19 mouse cellular contexts compared by ENCODE assay signal in the genomic region with DNA sequence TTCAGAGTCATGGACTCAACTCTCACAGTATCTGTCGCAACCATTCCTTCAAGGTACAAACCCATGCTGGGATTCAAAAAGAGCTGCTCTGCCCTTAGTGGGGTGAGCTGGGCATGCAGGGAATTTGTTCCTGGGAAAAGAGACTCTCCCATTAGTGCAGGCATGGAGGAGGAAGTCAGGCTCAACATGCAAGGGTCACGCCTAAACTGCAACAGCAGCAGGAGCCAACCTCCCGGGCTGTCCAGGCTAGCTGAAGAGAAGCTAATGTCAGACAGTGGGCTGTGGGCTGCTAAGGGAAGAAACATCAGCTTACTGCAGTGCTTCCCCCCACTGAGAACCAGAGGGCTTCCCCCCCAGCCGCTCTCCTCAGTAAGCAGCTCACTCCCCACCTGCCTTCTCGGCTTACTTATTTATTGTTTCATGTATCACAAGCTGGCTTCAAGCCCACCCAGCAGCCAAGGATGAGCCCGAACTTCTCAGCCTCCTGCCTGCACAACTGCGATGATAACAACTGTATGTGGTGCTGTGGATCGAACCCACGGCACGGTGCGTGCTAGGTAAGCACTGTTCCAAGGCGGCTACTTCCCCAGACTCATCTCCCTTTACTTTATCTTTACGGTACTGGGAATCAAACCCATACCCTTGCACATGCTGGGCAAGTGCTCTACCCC. TPM values are rescaled to one million over a fixed set of nuclear protein-coding genes. Genes with fewer than 3 reads are reported as not detected.
DNase-seq lines count a peak whose midpoint lies in the region; ATAC-seq and TF ChIP-seq lines count a peak whose summit lies in the region.
"Had no signal": no experiment of that assay in that cellular context is flagged by ENCODE, and none has a peak within 500 bp of the region (broad histone marks: within the 10 kb centered on the region; RNA-seq: fewer than 3 reads in every experiment).

No protein-coding gene starts in this region.

- no peak overlapping the region for H3K4me3 ChIP-seq in kidney, embryonic 15.5 days (replicated peaks)
- no peak overlapping the region for H3K4me3 ChIP-seq in C2C12 (ENCODE audit: insufficient read depth, poor library complexity, severe bottlenecking)
- H3K4me3 ChIP-seq in intestine, embryonic 16.5 days (ENCODE audit: low read length) = no peak overlapping the region
- H3K4me3 ChIP-seq: forebrain, embryonic 12.5 days had no signal

- 72% methylated on average over 13 of the region's 13 CpGs for WGBS in kidney, embryonic 15.5 days
- WGBS in intestine, embryonic 16.5 days = 78% methylated on average over 13 of the region's 13 CpGs

- no peak for TF ChIP-seq CTCF in C2C12 (IDR thresholded peaks at IDR 0.05; ENCODE audit: control insufficient read depth, insufficient read depth, insufficient read length)

- H3K36me3 ChIP-seq in kidney, embryonic 15.5 days = peaks cover 3% of the 10 kb centered on the region
- peaks cover 11% of the 10 kb centered on the region for H3K36me3 ChIP-seq in C2C12 (ENCODE audit: control insufficient read depth, insufficient read depth)
- H3K36me3 ChIP-seq in intestine, embryonic 16.5 days (ENCODE audit: control insufficient read depth, insufficient read depth, low read length) = 0 out of 2 replicates have a peak, but pooled peaks cover 3% of the 10 kb centered on the region

- H3K4me1 ChIP-seq in kidney, embryonic 15.5 days = peaks cover 71% of the 10 kb centered on the region
- H3K4me1 ChIP-seq in intestine, embryonic 16.5 days (ENCODE audit: control insufficient read depth, insufficient read depth, low read length) = peaks cover 47% of the 10 kb centered on the region

- no peak overlapping the region for H3K9ac ChIP-seq in kidney, embryonic 15.5 days
- H3K9ac ChIP-seq in intestine, embryonic 16.5 days (ENCODE audit: low read depth, low read length) = no peak overlapping the region
- H3K9ac ChIP-seq: forebrain, embryonic 12.5 days; hindbrain, embryonic 14.5 days had no signal

- DNase-seq in cerebellum, adult 11-12 months = peak; percentile 38
- no peak for DNase-seq in cerebellum, postnatal 36 days
- DNase-seq in kidney, postnatal 14 days = no peak
- no peak for DNase-seq in spleen, postnatal 4 days (ENCODE audit: low spot score in 2 of 2)
- no peak for DNase-seq in T-cell, adult 2 months (ENCODE audit: low spot score)
- DNase-seq: adrenal gland, postnatal 36 days; cerebellum, adult 9-10 months; gastrocnemius, postnatal 36 days; kidney, adult 8-10 months; lung, adult 2 months; midbrain, embryonic 14.5 days; right cerebral cortex, adult 18-20 months had no signal

- no peak for ATAC-seq in kidney, embryonic 15.5 days (replicated peaks; ENCODE audit: low FRiP score)
- no peak for ATAC-seq in intestine, embryonic 16.5 days
- ATAC-seq: Patski had no signal

- H3K79me2 ChIP-seq in C2C12 (ENCODE audit: control insufficient read depth, insufficient read depth) = peaks cover 56% of the 10 kb centered on the region

- no peaks in the 10 kb centered on the region for H3K9me3 ChIP-seq in kidney, embryonic 15.5 days (replicated peaks)
- H3K9me3 ChIP-seq in intestine, embryonic 16.5 days (ENCODE audit: control insufficient read depth, low read length) = no peaks in the 10 kb centered on the region
- H3K9me3 ChIP-seq: forebrain, embryonic 12.5 days had no signal

- no peak overlapping the region for H3K4me2 ChIP-seq in kidney, embryonic 15.5 days
- no peak overlapping the region for H3K4me2 ChIP-seq in intestine, embryonic 16.5 days (ENCODE audit: low read depth, low read length)
- H3K4me2 ChIP-seq: forebrain, embryonic 12.5 days; hindbrain, embryonic 14.5 days had no signal

- no peak overlapping the region for H3ac ChIP-seq in C2C12 (ENCODE audit: control insufficient read depth, insufficient read length, low read depth)

- H3K27me3 ChIP-seq in kidney, embryonic 15.5 days = no peaks in the 10 kb centered on the region
- H3K27me3 ChIP-seq in C2C12 (ENCODE audit: control insufficient read depth, insufficient read depth, insufficient read length) = no peaks in the 10 kb centered on the region
- H3K27me3 ChIP-seq in intestine, embryonic 16.5 days (replicated peaks; ENCODE audit: control insufficient read depth, insufficient read depth, low read length) = no peaks in the 10 kb centered on the region
- H3K27me3 ChIP-seq: Patski had no signal

- peaks cover 33% of the 10 kb centered on the region for H3K79me3 ChIP-seq in C2C12 (ENCODE audit: low read depth)

- peak overlapping the region; percentile 57; the same call in 1 of the 2 replicates for H3K27ac ChIP-seq in kidney, embryonic 15.5 days
- peak overlapping the region; percentile 96; the same call in 1 of the 2 replicates for H3K27ac ChIP-seq in intestine, embryonic 16.5 days (ENCODE audit: low read length)
- H3K27ac ChIP-seq: forebrain, embryonic 12.5 days; hindbrain, embryonic 14.5 days; macrophage had no signal

TF ChIP-seq in C2C12, 6 proteins besides CTCF, POLR2A, EP300 and RAD21:
- TF ChIP-seq MYOG (IDR thresholded peaks at IDR 0.05; ENCODE audit: control insufficient read depth, extremely low read depth, insufficient read length) (no peak), FOSL1 (IDR thresholded peaks at IDR 0.05; ENCODE audit: insufficient read depth, low read length, poor library complexity, severe bottlenecking) (no peak), CEBPB (IDR thresholded peaks at IDR 0.05; ENCODE audit: low read depth) (peak; percentile 10)

RNA-seq across cellular contexts. Expression of a gene that starts 2.4 kb away (rescaled TPM):
- 139 and 160 TPM in 2 replicates for polyA plus RNA-seq in kidney, embryonic 15.5 days (2015; fragmentation: Nextera tagmentation; extraction: Ambion mirVana)
- polyA plus RNA-seq in C2C12 (2012; fragmentation: generic; extraction: Trizol) = 1,811 TPM
- 57.9 and 58.2 TPM in 2 replicates for polyA plus RNA-seq in intestine, embryonic 16.5 days (2015; fragmentation: Nextera tagmentation; extraction: Ambion mirVana)

RNA-seq across cellular contexts. Expression of a gene that starts 3.9 kb away (rescaled TPM):
- 42.5 and 44.8 TPM in 2 replicates for polyA plus RNA-seq in kidney, embryonic 15.5 days (2015; fragmentation: Nextera tagmentation; extraction: Ambion mirVana)
- 51.7 TPM for polyA plus RNA-seq in C2C12 (2012; fragmentation: generic; extraction: Trizol)
- polyA plus RNA-seq in intestine, embryonic 16.5 days (2015; fragmentation: Nextera tagmentation; extraction: Ambion mirVana) = 198 and 222 TPM in 2 replicates

RNA-seq across cellular contexts. Expression of a gene that starts 7.9 kb away (rescaled TPM):
- polyA plus RNA-seq in kidney, embryonic 15.5 days (2015; fragmentation: Nextera tagmentation; extraction: Ambion mirVana) = 129 and 137 TPM in 2 replicates
- polyA plus RNA-seq in C2C12 (2012; fragmentation: generic; extraction: Trizol) = 148 TPM
- polyA plus RNA-seq in intestine, embryonic 16.5 days (2015; fragmentation: Nextera tagmentation; extraction: Ambion mirVana) = 176 and 195 TPM in 2 replicates

RNA-seq across cellular contexts. Expression of a gene that starts 15.1 kb away (rescaled TPM):
- 39.5 and 41.0 TPM in 2 replicates for polyA plus RNA-seq in kidney, embryonic 15.5 days (2015; fragmentation: Nextera tagmentation; extraction: Ambion mirVana)
- 37.7 TPM for polyA plus RNA-seq in C2C12 (2012; fragmentation: generic; extraction: Trizol)
- polyA plus RNA-seq in intestine, embryonic 16.5 days (2015; fragmentation: Nextera tagmentation; extraction: Ambion mirVana) = 18.3 and 21.5 TPM in 2 replicates

RNA-seq across cellular contexts. Expression of a gene that starts 20.0 kb away (rescaled TPM):
- polyA plus RNA-seq in kidney, embryonic 15.5 days (2015; fragmentation: Nextera tagmentation; extraction: Ambion mirVana) = 22.5 and 24.1 TPM in 2 replicates
- 12.2 TPM for polyA plus RNA-seq in C2C12 (2012; fragmentation: generic; extraction: Trizol)
- polyA plus RNA-seq in intestine, embryonic 16.5 days (2015; fragmentation: Nextera tagmentation; extraction: Ambion mirVana) = 26.9 and 29.5 TPM in 2 replicates

Comparison
In these comparisons a context has a peak if more than half of its experiments do, and no peak if none do; other contexts are left out.
1. RNA of a gene that starts 2.4 kb away (polyA plus RNA-seq): 1,811 TPM in C2C12 (single experiment); 139 to 160 TPM in kidney, embryonic 15.5 days and 57.9 to 58.2 TPM in intestine, embryonic 16.5 days; every median in the first group is over 10 times any median in the second.